ENCODE assay signal across 18 mouse cellular contexts in the genomic region with DNA sequence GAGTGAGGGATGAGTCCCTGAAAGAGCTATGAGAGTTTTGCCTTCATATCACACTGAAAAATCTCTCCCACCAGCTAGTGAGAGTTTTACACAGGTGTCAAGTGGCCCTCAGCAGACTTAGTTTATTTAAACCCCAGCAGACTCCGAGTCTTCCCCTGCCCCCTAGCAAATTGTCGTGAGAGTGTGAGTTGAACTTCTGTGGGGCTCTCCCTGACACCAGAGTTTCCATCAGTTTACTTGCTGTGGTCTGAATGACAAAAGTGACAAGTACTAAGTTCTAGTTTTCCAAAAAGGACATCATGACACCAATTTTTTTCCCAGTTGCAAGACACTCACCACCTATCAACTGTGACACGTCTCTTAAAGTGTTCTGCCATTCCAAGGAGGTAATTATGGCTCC. TPM values are rescaled to one million over a fixed set of nuclear protein-coding genes. Genes with fewer than 3 reads are reported as not detected.
"Had no signal": no experiment of that assay in that cellular context is flagged by ENCODE, and none has a peak within 500 bp of the region (broad histone marks: within the 10 kb centered on the region; RNA-seq: fewer than 3 reads in every experiment).

No protein-coding gene starts in this region.

- H3K9ac ChIP-seq: limb, embryonic 12.5 days; limb, embryonic 15.5 days; liver, embryonic 14.5 days; liver, postnatal 0 days; lung, embryonic 14.5 days had no signal

- H3K4me1 ChIP-seq: limb, embryonic 15.5 days had no signal

- H3K27me3 ChIP-seq: limb, embryonic 12.5 days; limb, embryonic 15.5 days had no signal

- ATAC-seq: intestine, embryonic 16.5 days had no signal

- H3K4me2 ChIP-seq: limb, embryonic 12.5 days; limb, embryonic 15.5 days; liver, embryonic 11.5 days; lung, embryonic 14.5 days had no signal

- H3K27ac ChIP-seq: kidney, postnatal 0 days; limb, embryonic 12.5 days; limb, embryonic 15.5 days; liver, embryonic 14.5 days; macrophage had no signal

- H3K9me3 ChIP-seq: limb, embryonic 12.5 days; limb, embryonic 15.5 days had no signal

- DNase-seq: kidney, adult 18-20 months; kidney, adult 9 months; kidney, postnatal 36 days; left cerebral cortex, postnatal 4 days; liver, postnatal 0 days; lung, embryonic 14.5 days; midbrain, embryonic 14.5 days; thymus, postnatal 25 days had no signal

- H3K4me3 ChIP-seq: limb, embryonic 12.5 days; limb, embryonic 15.5 days had no signal

RNA-seq across cellular contexts. Expression of a gene that starts 58.7 kb away (rescaled TPM):
- total RNA-seq: megakaryocyte, adult 5-6 weeks had no signal
- polyA plus RNA-seq: small intestine, adult 2 months; spleen, adult 2 months had no signal
